Mouse (Mus musculus): ENCODE results near the gene Rhox3f.
"Not testable (repeated sequence)": the region's sequence is repeated elsewhere in the genome, so short reads cannot be mapped to it uniquely, and the experiment has no call there.

DNA sequence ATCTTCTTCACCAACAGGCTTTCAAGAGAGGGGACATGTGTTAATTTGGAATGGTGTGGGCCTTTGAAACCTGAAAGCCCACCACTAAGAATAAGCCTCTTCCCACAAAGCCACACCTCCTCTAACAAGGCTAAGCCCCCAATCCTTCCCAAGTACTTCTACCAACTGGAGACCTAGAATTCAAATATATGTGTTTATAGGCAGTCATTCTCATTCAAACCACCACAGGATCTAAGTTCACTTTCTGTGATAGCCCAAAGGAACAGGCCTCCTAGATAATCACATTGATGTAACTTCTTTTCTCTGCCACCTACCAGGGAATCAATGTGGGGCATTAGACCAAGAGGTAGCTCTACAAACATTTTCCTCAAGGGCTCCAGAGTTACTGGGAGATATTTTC, at the start of gene Rhox3f:
- not testable (repeated sequence) for TF ChIP-seq POLR2A (IDR thresholded peaks at IDR 0.05; ENCODE audit: low read depth, low read length); CTCF (IDR thresholded peaks at IDR 0.05; ENCODE audit: extremely low read depth, insufficient read depth, insufficient read length, insufficient replicate concordance)

Data from spleen, adult 2 months (tissue).